Mouse (Mus musculus): ENCODE measurements around the gene Best1.
A peak's percentile ranks its signal among the peaks of the same experiment; 100 is the strongest.

DNA sequence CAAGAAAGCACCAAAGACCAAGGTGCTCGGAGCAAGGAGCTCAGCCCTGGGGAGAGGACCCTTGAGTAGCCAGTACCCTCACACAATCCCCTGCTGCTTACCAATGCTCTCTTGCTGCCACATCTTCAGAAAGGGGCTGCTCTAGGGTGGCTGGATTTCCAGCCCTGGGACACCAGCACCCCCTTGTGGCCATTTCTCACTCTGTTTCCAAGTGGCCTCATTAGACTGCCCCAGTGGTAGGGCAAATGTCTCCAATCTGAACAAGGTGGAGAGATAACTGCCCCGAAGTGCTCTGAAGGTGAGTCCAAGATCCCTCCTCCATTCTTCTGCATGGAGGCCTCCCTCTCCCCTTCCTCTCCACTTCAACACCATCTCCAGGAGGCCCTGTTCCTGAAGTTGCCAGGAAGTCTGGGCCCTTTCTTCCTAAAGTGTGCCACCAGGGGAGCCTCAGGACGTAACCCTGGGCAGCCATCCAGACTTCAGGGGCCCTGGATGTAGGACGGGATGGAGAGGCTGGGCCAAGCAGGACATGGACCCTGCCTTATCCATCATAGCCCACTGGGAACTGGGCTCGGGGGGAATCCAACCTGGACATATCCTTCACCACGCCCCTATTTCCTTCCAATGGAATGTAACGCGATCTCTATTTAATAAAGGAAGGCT, 33.5 kb upstream of the Best1 start:
- TF ChIP-seq CTCF (IDR thresholded peaks at IDR 0.05; ENCODE audit: low read depth), result peak; percentile 96
- no peak for TF ChIP-seq EP300 (optimal IDR thresholded peaks at IDR 0.05)
